11 mouse cellular contexts compared by ENCODE assay signal in genomic region chr7:81303682-81304081, GRCm38 (mm10). TPM values are rescaled to one million over a fixed set of nuclear protein-coding genes. Genes with fewer than 3 reads are reported as not detected.
DNase-seq lines count a peak whose midpoint lies in the region; TF ChIP-seq lines count a peak whose summit lies in the region.
"Had no signal": no experiment of that assay in that cellular context is flagged by ENCODE, and none has a peak within 500 bp of the region (broad histone marks: within the 10 kb centered on the region; RNA-seq: fewer than 3 reads in every experiment).

No protein-coding gene starts in this region.

- H3K36me3 ChIP-seq in spleen, adult 2 months (ENCODE audit: control insufficient read depth, insufficient read depth, low read length) = no peaks in the 10 kb centered on the region
- H3K36me3 ChIP-seq: limb, embryonic 10.5 days had no signal

- no peaks in the 10 kb centered on the region for H3K4me1 ChIP-seq in spleen, adult 2 months (ENCODE audit: control insufficient read depth, insufficient read depth, insufficient read length)

- TF ChIP-seq POLR2A in spleen, adult 2 months (IDR thresholded peaks at IDR 0.05; ENCODE audit: low read depth, low read length) = no peak

- H3K27ac ChIP-seq in spleen, adult 2 months (ENCODE audit: insufficient read depth, low read length) = no peak overlapping the region
- H3K27ac ChIP-seq: limb, embryonic 10.5 days had no signal

- H3K4me3 ChIP-seq in spleen, adult 2 months (ENCODE audit: extremely low read depth, insufficient read depth, insufficient read length) = no peak overlapping the region
- H3K4me3 ChIP-seq: limb, embryonic 10.5 days; myocyte had no signal

- no peaks in the 10 kb centered on the region for H3K27me3 ChIP-seq in spleen, adult 2 months (ENCODE audit: control insufficient read depth, insufficient read depth, low read length)

- peak; percentile 20 to 74 for DNase-seq in adrenal gland, adult (ENCODE audit: inconsistent age in 2 of 2, low spot score in 1 of 2)
- DNase-seq in adrenal gland, adult 8-10 months = no peak
- DNase-seq in spleen, adult 2 months (ENCODE audit: low read depth in 1 of 2, low spot score in 2 of 2) = peak in 1 of 2 experiments; percentile 14
- DNase-seq in spleen, postnatal 14 days (ENCODE audit: low spot score in 2 of 2) = no peak
- DNase-seq in kidney, postnatal 36 days = peak; percentile 76 to 79
- peak; percentile 28 for DNase-seq in thymus, postnatal 25 days
- DNase-seq in cerebellum, postnatal 36 days = no peak
- no peak for DNase-seq in cerebellum, adult 9-11 months
- DNase-seq: cerebellum, postnatal 10 days had no signal

- TF ChIP-seq CTCF in spleen, adult 2 months (IDR thresholded peaks at IDR 0.05; ENCODE audit: extremely low read depth, insufficient read depth, insufficient read length, insufficient replicate concordance) = peak; percentile 38; the same call in 1 of the 2 replicates

- WGBS in spleen, adult 2 months = 82% methylated on average over 2 of the region's 2 CpGs

RNA-seq across cellular contexts. Expression of gene Rps17, which starts 41.4 kb away (rescaled TPM):
- total RNA-seq in adrenal gland, adult 8-10 months (2022) = 1,000 to 10,000 TPM; 1,061 to 1,116 (median 1,082) TPM
- polyA plus RNA-seq in spleen, adult 2 months (2012; rRNA removed) = 776 and 827 TPM in 2 replicates

Comparison
In these comparisons a context has a peak if more than half of its experiments do, and no peak if none do; other contexts are left out.
1. DNase-seq: peak in adrenal gland, adult (2 of 2), kidney, postnatal 36 days (2 of 2) and thymus, postnatal 25 days (single experiment); none in adrenal gland, adult 8-10 months (single experiment), spleen, postnatal 14 days (0 of 2), cerebellum, postnatal 36 days (0 of 2) and cerebellum, adult 9-11 months (single experiment).